Mouse (Mus musculus): ENCODE measurements around the gene Morn1.

Gene Morn1

DNA sequence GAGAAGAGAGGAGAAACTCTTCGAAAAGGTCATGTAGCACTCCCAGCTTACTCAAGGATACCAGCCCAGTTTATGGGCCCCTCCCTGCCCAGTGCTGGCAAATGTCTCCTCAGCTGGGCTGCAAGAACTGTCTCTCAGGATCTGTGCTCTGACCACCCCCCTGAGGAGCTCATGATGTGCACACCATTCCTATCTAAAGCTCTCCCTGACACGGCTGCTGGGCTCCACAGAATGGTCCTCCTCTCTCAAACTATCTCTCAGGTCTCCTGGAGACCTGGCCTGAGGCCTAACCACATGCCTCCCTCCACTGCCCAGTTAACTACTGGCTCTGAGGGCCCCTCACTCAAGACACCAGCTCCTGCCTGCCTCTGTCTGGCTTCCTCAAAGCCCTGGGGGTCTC, 53.8 kb downstream of the Morn1 start:
- no peak for DNase-seq (ENCODE audit: low spot score)

DNA sequence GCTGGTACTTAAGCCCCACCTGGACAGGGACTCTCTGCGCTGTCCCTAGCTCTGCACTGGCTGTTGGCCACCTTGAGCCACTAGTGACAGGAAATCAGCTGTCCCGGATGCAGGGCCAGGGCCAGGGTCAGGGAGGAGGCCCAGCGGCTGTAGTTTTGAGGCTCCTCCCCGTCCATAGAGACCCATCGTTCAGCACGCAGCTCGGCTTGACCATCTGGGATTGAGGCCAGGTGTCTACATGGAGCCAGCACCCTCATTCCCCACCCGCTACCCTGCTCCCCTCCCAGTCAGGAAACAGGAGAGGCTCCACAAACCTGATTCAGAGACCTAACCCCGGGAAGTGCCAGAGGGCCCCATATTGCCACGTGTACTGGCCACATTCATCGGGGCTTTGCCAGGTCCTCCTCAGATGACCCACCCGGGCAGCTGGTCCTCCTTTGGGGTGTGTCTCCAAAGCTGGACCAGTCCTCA, 54.5 kb downstream of the Morn1 start:
- DNase-seq (ENCODE audit: low spot score), result no peak

DNA sequence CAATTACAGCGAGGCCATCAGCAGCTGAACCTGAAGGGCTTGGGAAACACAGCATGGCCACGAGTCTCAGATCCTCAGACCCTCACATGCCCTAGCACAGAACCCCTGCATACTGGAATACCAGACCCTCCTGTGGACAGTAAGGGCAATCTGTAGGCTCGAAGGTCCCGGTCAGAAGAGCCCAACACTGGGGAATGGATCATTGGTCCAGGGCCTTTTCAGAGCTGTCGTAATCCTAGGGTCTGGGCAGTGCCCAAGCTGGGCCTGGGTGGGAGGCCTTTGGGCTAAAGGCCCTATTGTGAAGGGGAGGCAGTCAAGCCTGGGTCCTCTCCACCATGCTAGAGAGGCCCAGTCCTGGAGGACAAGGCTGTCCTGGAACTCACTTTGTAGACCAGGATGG, 56.5 kb downstream of the Morn1 start:
- DNase-seq (ENCODE audit: low spot score), result no peak

DNA sequence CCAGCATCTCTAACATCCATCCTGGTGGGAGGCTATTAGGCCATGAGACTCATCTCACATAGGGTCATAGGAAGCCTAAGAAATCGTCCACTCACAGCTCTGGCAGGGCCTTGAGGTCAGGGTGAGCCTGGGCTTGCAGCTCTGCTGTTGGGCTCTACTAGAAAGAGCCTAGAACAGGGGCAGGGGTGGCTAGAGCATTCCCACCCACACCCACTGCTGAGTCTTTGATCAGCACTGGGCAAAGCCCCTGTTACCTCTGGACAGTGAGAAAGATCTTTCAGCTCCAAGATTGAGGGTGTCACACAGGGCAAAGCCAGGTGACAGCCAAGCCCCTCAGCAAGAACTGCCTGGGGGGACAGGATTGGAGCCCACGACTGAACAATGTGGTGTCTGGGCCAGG, 57.0 kb downstream of the Morn1 start:
- DNase-seq (ENCODE audit: low spot score), result no peak

DNA sequence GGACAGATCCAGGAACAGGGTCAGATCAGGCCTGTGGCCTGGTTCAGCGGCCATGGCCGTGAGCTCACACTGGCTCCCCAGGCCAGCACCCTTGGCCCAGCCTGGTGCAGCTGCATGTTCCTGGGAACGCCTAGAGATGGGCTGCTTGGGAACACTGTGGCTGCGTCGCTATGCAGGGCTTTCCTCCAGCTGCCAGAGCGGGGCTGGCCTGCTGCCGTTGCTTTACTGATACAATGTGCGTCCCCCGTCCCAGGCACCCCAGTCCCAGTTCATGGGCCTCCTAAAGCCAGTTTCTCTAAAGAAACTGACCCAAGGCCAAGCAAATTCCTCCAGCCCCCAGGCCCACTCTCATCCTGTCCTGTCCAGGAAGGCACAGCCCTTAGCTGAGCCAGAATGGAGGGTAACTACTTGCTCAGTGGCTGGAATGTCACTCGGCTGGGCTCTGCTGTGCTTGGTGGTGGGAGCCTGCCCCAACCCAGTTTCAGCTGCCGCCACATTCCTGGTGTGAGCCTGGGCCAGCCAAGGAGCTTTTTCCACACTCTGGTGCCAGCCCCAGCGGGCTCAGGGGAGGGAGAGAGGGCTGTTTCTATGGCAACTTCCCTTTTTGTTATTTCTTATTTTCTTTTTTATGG, 57.6 kb downstream of the Morn1 start:
- peak; percentile 46 for DNase-seq (ENCODE audit: low spot score)

DNA sequence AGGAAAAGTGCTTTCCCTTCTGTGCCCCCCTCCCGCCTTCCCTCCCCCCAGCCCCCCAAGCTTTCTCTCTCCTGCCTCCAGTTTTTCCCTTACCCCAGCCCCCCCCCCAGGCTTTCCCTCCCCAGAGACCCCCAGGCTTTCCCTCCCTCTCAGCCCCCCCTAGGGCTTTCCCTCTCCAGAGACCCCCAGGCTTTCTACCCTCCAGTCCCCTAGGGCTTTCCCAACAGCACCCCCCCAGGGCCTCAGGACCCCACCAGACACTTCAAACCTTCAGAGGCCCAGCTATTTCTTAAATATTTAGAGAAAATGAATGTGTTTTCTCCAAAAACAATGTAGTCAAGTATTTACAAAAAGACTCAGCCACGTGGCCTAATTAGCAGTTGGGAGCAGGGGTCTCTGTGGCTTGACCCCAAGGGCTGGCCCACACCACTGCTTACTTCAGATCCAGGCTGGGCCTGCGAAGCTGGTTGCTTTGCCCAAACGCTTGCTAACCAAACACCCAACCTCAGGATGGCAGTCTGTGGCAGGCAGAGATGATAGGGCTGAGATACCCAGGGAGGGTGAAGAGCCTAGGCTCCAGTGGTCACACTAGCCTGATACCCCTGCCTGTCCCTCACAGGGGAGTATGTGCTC, 58.3 kb downstream of the Morn1 start:
- DNase-seq (ENCODE audit: low spot score), result no peak

DNA sequence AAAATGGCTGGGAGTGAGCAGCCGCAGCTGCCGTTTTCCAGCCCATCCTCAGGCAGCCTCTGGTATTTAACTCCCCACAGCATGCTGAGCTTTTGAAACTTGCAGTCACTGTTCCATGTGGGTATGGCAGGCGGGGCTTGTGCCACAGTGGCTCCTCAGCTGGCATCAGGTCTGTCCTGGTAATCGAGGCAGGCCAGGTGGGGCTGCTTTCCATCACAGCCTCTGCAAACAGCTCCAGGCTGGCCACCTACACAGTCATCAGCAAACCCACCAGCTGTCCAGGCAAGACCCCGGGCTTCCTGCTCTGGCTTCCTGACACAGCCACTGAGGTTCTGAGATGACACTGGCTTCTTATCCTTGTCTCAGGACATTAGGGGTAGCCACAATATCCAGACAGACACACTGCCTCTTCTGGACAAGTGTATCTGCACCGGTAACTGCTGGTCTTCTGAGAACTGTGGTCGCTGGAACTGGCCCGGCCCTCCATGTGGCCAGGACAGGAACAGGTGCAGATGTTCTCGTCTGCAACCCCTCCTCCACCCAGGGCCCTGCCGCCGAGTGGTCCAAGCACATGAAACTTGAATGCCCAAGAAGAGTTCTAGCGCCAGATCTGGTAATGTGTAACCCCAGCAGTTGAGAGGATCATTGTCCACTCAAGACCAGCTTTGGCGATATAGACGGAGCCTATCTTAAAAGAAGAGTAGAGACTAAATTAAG, 59.9 kb downstream of the Morn1 start:
- no peak for DNase-seq (ENCODE audit: low spot score)

DNA sequence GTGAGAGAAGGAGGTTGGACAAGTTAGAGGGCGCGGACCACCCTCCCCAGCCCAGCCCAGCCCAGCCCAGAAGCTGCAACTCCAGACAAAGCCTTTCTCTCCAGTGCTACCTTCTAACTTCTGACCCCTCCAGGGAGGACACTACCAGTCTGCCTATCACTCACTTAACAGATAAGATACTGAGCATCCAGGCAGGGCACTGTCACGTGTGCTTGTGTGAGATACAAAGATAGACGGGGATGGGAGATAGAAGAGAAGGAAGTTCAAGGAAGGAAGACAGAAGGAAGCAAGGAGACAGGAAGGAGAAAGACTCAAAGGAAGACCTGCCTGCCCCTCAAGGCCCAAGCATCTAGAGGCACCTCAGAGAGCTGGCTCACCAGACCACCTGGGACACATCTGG, 62.1 kb downstream of the Morn1 start:
- DNase-seq (ENCODE audit: low spot score), result no peak

DNA sequence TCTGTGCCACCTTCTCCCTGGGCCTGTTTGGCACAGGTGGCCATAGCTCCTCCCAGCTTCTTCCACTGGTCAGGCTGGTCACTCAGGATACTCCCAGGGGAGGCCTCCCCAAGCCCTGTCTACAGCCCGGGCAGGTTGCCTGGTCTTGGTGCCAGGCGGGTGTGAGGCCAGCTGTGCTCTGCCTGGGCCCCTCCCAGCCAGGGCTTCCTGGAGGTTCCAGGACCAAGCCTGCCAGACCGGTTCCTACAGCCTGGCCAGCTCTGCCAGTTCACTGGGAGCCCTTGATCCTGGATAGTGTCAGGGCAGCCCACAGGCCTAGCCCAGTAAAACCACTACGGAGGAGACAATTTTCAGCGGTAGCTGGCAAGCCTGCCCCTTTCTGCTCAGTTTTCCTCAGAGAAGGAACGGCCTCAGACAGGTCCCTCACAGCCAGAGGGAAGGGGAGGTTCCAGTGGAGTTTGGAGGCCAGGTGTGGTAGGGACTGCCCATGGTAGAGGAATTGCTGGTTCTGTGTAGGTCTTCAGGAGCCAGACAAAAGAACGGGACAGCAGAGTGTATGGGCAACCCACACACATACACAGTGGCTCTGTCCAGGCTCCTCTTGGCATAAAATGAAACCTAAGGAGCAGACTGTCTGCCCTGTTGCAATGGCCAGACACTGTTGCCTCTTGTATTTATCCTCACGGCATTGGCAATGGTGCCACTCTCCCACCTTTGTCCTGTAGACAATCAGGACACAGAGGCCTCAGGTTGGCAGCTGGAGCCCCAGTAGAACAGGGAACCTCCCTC, 62.7 kb downstream of the Morn1 start:
- peak; percentile 69 for DNase-seq (ENCODE audit: low spot score)

DNA sequence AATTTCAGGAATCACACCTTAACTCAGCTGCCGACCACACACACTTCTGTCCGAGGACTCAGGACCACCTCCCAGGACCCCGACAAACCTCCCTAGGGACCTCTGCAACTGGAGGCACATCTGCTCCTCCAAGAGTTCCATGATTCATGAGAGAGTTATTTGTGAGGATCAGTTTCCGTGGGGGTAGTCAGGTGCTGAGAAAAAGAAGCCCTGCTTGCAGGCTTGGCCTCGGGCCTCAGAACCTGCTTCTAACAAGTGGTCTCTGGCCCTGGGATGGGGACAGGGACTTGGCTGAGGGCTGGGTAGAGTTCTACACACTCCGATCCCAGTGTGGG, 63.5 kb downstream of the Morn1 start:
- DNase-seq (ENCODE audit: low spot score), result no peak

DNA sequence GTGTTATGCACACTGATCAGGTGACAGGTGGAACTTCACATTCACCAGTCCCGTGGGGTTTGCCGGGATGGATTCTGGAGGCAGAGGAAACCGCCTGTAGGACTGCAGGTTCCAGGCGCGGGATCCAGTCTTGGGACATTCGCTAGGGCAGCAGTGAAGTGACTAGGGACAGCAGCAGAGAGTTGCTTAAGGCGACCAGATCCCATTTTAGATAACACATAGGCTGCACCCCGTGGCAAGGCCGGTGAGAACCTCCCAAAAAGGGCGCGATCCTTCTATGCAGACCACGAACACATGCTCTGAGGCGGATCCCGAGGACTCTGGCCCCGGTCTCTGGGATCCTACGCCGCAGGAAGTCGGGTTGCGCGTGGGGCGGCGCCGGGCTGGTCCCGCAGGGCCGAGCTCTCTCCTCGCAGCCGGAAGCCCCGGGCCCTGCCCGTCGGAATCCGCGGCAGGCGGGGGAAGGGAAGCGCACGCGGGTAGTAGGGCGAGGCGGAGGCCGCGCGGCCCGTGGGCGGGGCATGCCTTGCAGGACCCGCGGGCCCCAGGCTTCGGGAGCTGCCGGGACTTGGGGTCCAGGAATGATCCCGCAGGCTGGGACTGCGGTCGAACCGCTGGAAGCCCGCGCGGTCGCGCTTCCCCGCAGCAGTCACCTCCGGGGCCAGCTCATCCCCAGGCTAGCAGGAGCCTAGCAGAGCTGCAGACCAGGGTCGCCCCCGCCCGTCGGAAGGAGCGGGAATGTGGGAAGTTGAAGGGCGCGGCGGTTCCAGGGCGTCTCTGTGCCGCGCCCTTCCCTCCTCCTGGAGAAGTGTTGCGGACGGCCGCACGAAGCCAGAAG, 64.1 kb downstream of the Morn1 start:
- peak; percentile 84 for DNase-seq (ENCODE audit: low spot score)

DNA sequence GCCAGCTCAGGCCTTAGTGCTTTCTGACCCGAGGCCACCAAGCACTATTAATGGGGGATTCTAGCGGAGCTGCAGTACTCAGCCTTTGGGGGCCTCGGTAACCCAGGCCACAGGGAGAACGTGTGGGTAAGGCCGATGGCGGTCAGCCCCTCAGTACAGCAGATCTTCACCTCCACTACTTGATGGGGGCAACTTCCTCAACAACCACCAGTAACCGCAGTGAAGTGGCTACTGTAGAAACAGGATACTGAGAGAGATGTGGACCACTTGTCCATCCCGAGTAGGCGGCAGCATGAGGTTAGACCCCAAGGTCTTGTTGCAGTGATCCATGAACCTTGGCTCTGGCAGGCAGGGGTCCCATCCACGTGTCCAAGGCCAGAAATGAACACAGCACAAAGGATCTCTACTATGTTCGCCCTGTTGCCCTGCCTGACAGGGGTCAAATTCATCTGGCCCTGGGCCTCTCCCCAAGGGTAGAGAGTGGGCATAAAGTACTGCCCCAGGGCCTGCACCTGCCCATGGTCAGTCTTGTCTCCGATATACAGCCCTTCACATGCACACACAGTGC, 64.9 kb downstream of the Morn1 start:
- DNase-seq (ENCODE audit: low spot score), result no peak

DNA sequence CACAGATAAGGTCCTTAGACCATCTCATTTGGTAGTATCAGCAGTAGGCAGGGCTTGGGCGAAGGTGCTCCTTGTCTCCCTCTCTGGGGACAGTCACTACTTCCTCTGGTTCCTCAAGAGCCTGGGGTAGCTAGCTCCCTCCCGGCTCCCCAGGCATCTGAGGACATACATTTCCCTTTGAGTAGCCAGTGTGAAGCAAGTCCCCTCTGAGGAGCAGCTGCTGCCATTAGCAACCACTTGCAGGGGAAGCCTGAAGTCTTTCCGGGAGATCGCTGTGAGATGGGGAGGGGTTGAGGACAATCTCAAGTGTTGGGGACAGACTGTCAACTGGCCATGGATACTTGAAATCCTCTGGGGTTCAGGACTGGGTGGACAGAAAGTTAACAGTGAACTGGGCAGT, 65.5 kb downstream of the Morn1 start:
- no peak for DNase-seq (ENCODE audit: low spot score)

DNA sequence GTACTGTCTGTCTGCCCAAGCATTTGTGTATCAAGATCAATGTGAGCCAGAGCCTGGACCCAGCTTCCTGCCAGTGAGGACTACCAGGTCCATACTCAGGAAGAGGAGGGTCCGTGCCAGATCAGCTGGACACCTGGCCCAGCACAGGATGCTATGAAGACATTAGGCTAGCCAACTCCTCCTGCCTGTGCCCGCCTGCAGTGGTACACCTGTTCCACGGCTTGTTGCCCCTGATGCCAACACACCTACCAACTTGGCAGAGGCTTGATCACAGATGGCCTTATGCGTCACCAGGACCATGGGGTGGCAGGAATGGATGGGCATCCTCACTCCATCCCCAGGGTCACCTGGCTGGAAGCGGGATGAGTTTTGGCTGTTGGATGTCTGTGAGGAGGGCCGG, 66.1 kb downstream of the Morn1 start:
- DNase-seq (ENCODE audit: low spot score), result no peak

DNA sequence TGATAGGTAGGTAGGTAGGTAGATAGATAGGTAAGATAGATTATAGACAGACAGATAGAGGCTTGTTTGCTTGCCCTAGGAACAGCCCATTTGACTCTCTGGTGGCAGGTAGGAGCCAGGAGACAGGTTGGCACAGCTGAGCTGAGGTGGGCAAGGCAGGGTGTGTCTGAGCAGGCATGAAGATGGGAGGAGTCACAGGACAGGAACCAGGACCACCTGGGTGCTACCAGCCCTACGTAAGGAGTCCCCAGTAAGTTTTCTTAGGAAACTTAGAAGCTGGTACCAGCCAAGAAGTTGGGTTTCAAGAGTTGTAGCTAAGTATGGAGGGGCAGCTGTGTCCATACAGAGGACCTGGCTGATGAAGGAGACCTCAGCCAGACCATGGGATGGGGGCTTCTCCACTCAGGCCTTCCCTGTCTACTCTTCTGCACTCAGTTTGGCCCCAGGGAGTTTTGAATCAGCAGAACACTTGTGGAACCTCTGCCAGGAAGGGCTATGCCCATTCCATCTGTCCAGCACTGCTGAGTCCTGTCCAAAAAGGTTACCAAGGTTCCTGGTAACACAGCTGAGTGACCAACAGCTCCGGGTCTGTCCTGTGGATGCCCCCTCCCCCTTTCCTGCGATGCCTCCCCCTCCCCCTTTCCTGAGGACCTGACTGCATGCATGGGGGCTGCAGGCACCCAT, 67.2 kb downstream of the Morn1 start:
- DNase-seq (ENCODE audit: low spot score), result no peak

DNA sequence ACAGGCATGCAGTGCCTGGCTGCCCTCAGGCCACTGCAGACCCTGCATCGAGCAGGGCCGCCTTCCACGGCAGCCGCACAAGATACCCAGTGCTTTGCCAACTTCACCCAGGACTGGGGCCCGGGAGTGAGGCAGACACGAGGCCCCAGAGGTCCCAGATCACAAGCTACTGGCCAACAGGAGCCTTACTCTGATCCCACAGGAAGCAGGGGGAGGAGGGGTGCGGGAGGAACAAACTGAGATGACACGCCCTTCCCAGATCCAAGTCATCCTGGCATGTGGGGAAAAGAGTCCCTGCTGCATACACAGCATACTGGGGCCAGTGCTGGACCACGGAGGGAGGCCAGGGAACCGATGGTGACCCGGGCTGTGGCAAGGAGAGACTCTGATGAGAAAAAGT, 68.6 kb downstream of the Morn1 start:
- DNase-seq (ENCODE audit: low spot score), result no peak

DNA sequence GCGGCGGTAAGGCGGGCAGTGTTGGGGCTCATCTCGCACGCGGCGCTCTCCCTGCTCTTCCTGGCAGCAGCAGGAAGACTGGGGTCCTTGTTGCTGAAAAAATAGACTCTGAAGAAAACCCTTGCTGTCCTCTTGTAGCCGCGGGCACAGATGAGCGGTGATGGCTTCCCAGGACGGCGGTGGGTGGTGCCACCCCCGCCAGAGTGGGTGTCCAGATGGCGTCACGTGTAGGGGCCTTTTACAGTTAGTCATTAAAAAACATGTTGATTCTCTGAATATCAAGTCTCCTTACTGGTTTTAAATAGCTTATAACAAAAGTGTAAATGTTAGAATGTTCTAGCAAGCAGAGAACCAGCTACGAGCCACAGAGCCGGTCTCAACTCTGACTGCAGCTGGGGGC, 70.4 kb downstream of the Morn1 start:
- DNase-seq (ENCODE audit: low spot score), result no peak

DNA sequence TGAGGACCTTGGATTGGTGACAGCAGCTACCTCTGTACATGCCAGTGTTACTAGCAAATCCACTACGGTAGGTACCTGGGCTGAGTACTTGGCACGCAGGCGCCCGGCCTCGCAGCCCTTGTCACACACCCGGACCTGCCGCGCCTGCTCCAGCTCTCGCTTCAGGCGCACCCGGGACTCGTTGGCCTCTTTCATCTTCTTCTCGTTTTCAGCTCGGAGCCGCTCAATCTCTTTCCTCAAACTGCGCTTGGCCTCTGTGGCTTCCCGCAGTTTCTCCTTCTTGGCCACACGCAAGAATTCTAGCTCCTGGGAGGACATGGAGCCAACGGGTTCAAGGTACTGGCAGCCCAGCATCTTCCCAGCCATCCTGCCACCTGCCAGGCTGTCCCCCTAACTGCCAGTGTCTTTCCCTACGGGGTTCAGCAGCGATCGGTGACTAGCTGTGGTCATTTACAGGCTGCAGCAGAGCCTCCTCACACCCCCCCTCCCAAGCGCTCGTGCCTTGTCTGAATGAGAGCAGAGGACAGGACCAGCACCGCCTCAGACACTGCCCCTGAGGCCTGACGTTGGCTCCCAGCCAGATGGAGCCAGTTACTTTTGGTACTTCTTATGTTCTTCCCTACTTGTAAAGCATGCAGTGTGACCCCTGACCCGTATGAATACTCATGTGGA, 71.6 kb downstream of the Morn1 start:
- DNase-seq (ENCODE audit: low spot score), result no peak

DNA sequence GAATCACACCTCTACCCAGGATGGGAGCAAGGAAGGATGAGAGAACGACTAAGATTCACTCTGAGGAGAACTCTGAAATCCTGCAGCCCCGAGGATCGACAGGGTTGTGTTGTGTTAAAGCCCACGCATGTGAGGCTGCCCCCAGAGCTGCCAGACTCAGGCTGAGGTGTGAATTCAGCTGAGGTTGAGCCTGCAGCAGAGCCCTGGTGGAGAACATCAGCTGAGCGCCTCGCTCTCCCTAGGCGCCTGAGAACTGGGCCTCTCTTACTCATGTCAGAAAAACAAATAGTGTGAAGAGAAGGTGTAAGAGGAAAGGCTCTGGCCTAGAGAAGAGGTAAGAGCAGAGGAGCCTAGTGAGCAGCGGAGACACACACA, 72.2 kb downstream of the Morn1 start:
- DNase-seq (ENCODE audit: low spot score), result no peak

Data from ovary, adult 18-20 months (tissue).